Mouse (Mus musculus): Measurements from ENCODE around the gene Ldlrad3.

Gene Ldlrad3

GRCm38 (mm10) chr2:101909326-101910080 is 276.7 kb downstream of the Ldlrad3 start:
- in situ Hi-C loops (cut with MboI; ENCODE audit: low pct_unique_long_range_greater_than_20kb in 1 of 2, low sequenced_read_pairs in 2 of 2, unreplicated experiment in 1 of 2) = loop anchor here (5.0 to 10.0 kb wide), 2 partner anchors 543 to 545 kb away; partner anchors contain the start of gene Fjx1 (in 2 of the 2)

GRCm38 (mm10) chr2:101908773-101909172 is 277.4 kb downstream of the Ldlrad3 start:
- in situ Hi-C loops (cut with MboI; ENCODE audit: low pct_unique_long_range_greater_than_20kb in 1 of 2, low sequenced_read_pairs in 2 of 2, unreplicated experiment in 1 of 2) = loop anchor here (5.0 to 10.0 kb wide), 2 partner anchors 544 to 546 kb away; partner anchors contain the start of gene Fjx1 (in 2 of the 2)

GRCm38 (mm10) chr2:101907386-101908022 is 278.7 kb downstream of the Ldlrad3 start:
- in situ Hi-C loops (cut with MboI; ENCODE audit: low pct_unique_long_range_greater_than_20kb in 1 of 2, low sequenced_read_pairs in 2 of 2, unreplicated experiment in 1 of 2) = loop anchor here (5.0 to 10.0 kb wide), 2 partner anchors 545 to 547 kb away; partner anchors contain the start of gene Fjx1 (in 2 of the 2)

- in situ Hi-C loops (cut with MboI; ENCODE audit: low pct_unique_long_range_greater_than_20kb in 1 of 2, low sequenced_read_pairs in 2 of 2, unreplicated experiment in 1 of 2) = loop anchor here (5.0 to 10.0 kb wide), 2 partner anchors 546 to 548 kb away; partner anchors contain the start of gene Fjx1 (in 2 of the 2)
Observed at GRCm38 (mm10) chr2:101906379-101906690, 279.9 kb downstream of the Ldlrad3 start.

GRCm38 (mm10) chr2:101905534-101906378 is 280.4 kb downstream of the Ldlrad3 start:
- in situ Hi-C loops (cut with MboI; ENCODE audit: low pct_unique_long_range_greater_than_20kb in 1 of 2, low sequenced_read_pairs in 2 of 2, unreplicated experiment in 1 of 2) = loop anchor here (5.0 to 10.0 kb wide), 2 partner anchors 547 to 549 kb away; partner anchors contain the start of gene Fjx1 (in 2 of the 2)

- in situ Hi-C loops (cut with MboI; ENCODE audit: low pct_unique_long_range_greater_than_20kb in 1 of 2, low sequenced_read_pairs in 2 of 2, unreplicated experiment in 1 of 2) = loop anchor here in 1 of 2 experiments (10.0 kb wide), 1 partner anchor 553 kb away; the partner anchor contains the start of gene Fjx1
Observed at GRCm38 (mm10) chr2:101902196-101902595, 284.0 kb downstream of the Ldlrad3 start.

Data from mouse embryonic stem cell (cell line).